Mouse (Mus musculus): ENCODE results near the gene Trpd52l3. TPM values are rescaled to one million over a fixed set of nuclear protein-coding genes. Genes with fewer than 3 reads are reported as not detected.

Gene Trpd52l3
- polyA plus RNA-seq, 1 experiment from 2014 or later: not detected

GRCm38 (mm10) chr19:30043691-30044090 lies 40.1 kb downstream of the Trpd52l3 start:
- Histone ChIP-seq H3K9ac (ENCODE audit: low read length) (no peak overlapping the region), H3K4me3 (ENCODE audit: low read depth, low read length) (no peak overlapping the region), H3K36me3 (ENCODE audit: control insufficient read depth, insufficient read depth, low read length) (peaks cover 27% of the 10 kb centered on the region), H3K27me3 (replicated peaks; ENCODE audit: control insufficient read depth, insufficient read depth, low read length) (no peaks in the 10 kb centered on the region), H3K4me2 (ENCODE audit: low read length) (no peak overlapping the region), H3K4me1 (ENCODE audit: control insufficient read depth, insufficient read depth, low read length) (no peaks in the 10 kb centered on the region), H3K27ac (ENCODE audit: low read depth, low read length) (no peak overlapping the region), H3K9me3 (replicated peaks; ENCODE audit: control insufficient read depth, low read length) (no peaks in the 10 kb centered on the region)
- DNase-seq (ENCODE audit: low spot score) (no peak), ATAC-seq (no peak)
- WGBS: 95% methylated on average over 2 of the region's 2 CpGs

DNA sequence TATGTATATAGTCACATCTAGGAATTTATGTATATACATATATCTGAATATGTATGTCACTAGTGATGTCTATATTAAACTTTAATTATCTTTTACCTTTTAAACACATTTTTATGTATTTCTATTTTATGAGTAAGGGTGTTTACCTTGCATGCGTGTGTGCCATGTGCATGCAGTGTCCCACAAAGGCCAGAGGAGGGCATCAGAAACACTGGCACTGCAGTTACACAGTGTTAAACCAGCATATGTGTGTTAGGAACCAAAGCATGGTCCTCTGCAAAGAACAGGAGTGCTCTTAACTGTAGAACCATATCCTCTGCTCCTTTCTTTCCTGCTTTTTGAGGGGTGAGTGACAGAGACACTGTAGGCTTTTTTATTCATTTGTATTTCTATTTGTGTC lies 41.0 kb downstream of the Trpd52l3 start:
- Histone ChIP-seq H3K27ac (ENCODE audit: low read depth, low read length) (no peak overlapping the region), H3K4me2 (ENCODE audit: low read length) (no peak overlapping the region), H3K27me3 (replicated peaks; ENCODE audit: control insufficient read depth, insufficient read depth, low read length) (no peaks in the 10 kb centered on the region), H3K9me3 (replicated peaks; ENCODE audit: control insufficient read depth, low read length) (no peaks in the 10 kb centered on the region), H3K9ac (ENCODE audit: low read length) (no peak overlapping the region), H3K4me3 (ENCODE audit: low read depth, low read length) (no peak overlapping the region), H3K36me3 (ENCODE audit: control insufficient read depth, insufficient read depth, low read length) (peaks cover 27% of the 10 kb centered on the region), H3K4me1 (ENCODE audit: control insufficient read depth, insufficient read depth, low read length) (no peaks in the 10 kb centered on the region)
- 94% methylated on average over 1 of the region's 1 CpGs for WGBS
- ATAC-seq: no peak
- DNase-seq (ENCODE audit: low spot score): no peak

DNA sequence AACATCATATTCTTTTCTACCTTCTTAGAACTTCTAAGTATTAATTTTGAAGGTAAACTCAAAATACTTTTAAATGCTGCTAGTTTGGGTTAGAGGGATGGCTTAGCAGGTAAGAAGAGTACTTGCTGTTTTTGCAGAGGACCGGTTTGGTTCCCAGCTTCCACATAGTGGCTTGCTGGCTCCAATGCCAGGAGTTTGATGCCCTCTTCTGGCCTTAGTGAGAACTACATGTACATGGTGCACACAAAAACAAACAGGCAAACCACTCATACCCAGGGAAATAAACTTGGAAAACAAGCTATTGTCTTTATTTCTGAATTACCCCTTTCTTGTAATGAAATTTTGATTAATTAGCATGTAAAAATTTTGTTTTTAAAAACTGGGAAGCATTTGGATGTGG lies 42.3 kb downstream of the Trpd52l3 start:
- DNase-seq (ENCODE audit: low spot score) (no peak), ATAC-seq (no peak)
- Histone ChIP-seq H3K27ac (ENCODE audit: low read depth, low read length) (no peak overlapping the region), H3K9ac (ENCODE audit: low read length) (no peak overlapping the region), H3K27me3 (replicated peaks; ENCODE audit: control insufficient read depth, insufficient read depth, low read length) (no peaks in the 10 kb centered on the region), H3K4me3 (ENCODE audit: low read depth, low read length) (no peak overlapping the region), H3K4me1 (ENCODE audit: control insufficient read depth, insufficient read depth, low read length) (no peaks in the 10 kb centered on the region), H3K4me2 (ENCODE audit: low read length) (no peak overlapping the region), H3K9me3 (replicated peaks; ENCODE audit: control insufficient read depth, low read length) (no peaks in the 10 kb centered on the region), H3K36me3 (ENCODE audit: control insufficient read depth, insufficient read depth, low read length) (peaks cover 27% of the 10 kb centered on the region)
- 58% methylated on average over 1 of the region's 1 CpGs for WGBS

GRCm38 (mm10) chr19:30050584-30050983 lies 47.0 kb downstream of the Trpd52l3 start:
- Histone ChIP-seq H3K4me1 (ENCODE audit: control insufficient read depth, insufficient read depth, low read length) (no peaks in the 10 kb centered on the region), H3K27ac (ENCODE audit: low read depth, low read length) (no peak overlapping the region), H3K4me3 (ENCODE audit: low read depth, low read length) (no peak overlapping the region), H3K4me2 (ENCODE audit: low read length) (no peak overlapping the region), H3K9me3 (replicated peaks; ENCODE audit: control insufficient read depth, low read length) (no peaks in the 10 kb centered on the region), H3K36me3 (ENCODE audit: control insufficient read depth, insufficient read depth, low read length) (0 out of 2 replicates have a peak, but pooled peaks cover 9% of the 10 kb centered on the region), H3K9ac (ENCODE audit: low read length) (no peak overlapping the region), H3K27me3 (replicated peaks; ENCODE audit: control insufficient read depth, insufficient read depth, low read length) (no peaks in the 10 kb centered on the region)
- WGBS: 84% methylated on average over 2 of the region's 2 CpGs
- DNase-seq (ENCODE audit: low spot score) (no peak), ATAC-seq (no peak)

- Histone ChIP-seq H3K4me3 (ENCODE audit: low read depth, low read length) (no peak overlapping the region), H3K27me3 (replicated peaks; ENCODE audit: control insufficient read depth, insufficient read depth, low read length) (no peaks in the 10 kb centered on the region), H3K4me1 (ENCODE audit: control insufficient read depth, insufficient read depth, low read length) (no peaks in the 10 kb centered on the region), H3K9ac (ENCODE audit: low read length) (no peak overlapping the region), H3K4me2 (ENCODE audit: low read length) (no peak overlapping the region), H3K27ac (ENCODE audit: low read depth, low read length) (no peak overlapping the region), H3K9me3 (replicated peaks; ENCODE audit: control insufficient read depth, low read length) (no peaks in the 10 kb centered on the region), H3K36me3 (ENCODE audit: control insufficient read depth, insufficient read depth, low read length) (peaks cover 12% of the 10 kb centered on the region; the same call in 1 of the 2 replicates)
- 92% methylated on average over 3 of the region's 3 CpGs for WGBS
- no peak for ATAC-seq
- DNase-seq (ENCODE audit: low spot score): no peak
These were observed 47.9 kb downstream of the Trpd52l3 start for GRCm38 (mm10) chr19:30051479-30051878.

GRCm38 (mm10) chr19:30054218-30054617 lies 50.6 kb downstream of the Trpd52l3 start:
- no peak for DNase-seq (ENCODE audit: low spot score)

More at GRCm38 (mm10) chr19:30054218-30054617, 50.6 kb downstream of the Trpd52l3 start:
- no peaks in the 10 kb centered on the region for H3K9me3 ChIP-seq (replicated peaks; ENCODE audit: control insufficient read depth, low read length)
- H3K36me3 ChIP-seq (ENCODE audit: control insufficient read depth, insufficient read depth, low read length): peaks cover 7% of the 10 kb centered on the region; the same call in 1 of the 2 replicates
- no peaks in the 10 kb centered on the region for H3K4me1 ChIP-seq (ENCODE audit: control insufficient read depth, insufficient read depth, low read length)
- no peak for ATAC-seq
- no peak overlapping the region for H3K27ac ChIP-seq (ENCODE audit: low read depth, low read length)
- no peak overlapping the region for H3K4me2 ChIP-seq (ENCODE audit: low read length)
- no peaks in the 10 kb centered on the region for H3K27me3 ChIP-seq (replicated peaks; ENCODE audit: control insufficient read depth, insufficient read depth, low read length)
- WGBS: 94% methylated on average over 2 of the region's 2 CpGs
- no peak overlapping the region for H3K4me3 ChIP-seq (ENCODE audit: low read depth, low read length)
- H3K9ac ChIP-seq (ENCODE audit: low read length): no peak overlapping the region

Other genes with a start within 250 kb of the Trpd52l3 start
- 9.1 and 10.0 TPM in 2 replicates for gene 9930021J03Rik, start 197.8 kb upstream of the Trpd52l3 start, polyA plus RNA-seq (2014; fragmentation: Nextera tagmentation; extraction: Ambion mirVana)
- 42.1 and 53.4 TPM in 2 replicates for gene Ranbp6, start 190.8 kb upstream of the Trpd52l3 start, polyA plus RNA-seq (2014; fragmentation: Nextera tagmentation; extraction: Ambion mirVana)
- gene Il33, start 78.7 kb upstream of the Trpd52l3 start, polyA plus RNA-seq (2014; fragmentation: Nextera tagmentation; extraction: Ambion mirVana): 0.36 and 0.55 TPM in 2 replicates
- gene Uhrf2, start 26.7 kb downstream of the Trpd52l3 start, polyA plus RNA-seq (2014; fragmentation: Nextera tagmentation; extraction: Ambion mirVana): 54.6 and 56.6 TPM in 2 replicates
- gene Gldc, start 171.6 kb downstream of the Trpd52l3 start, polyA plus RNA-seq (2014; fragmentation: Nextera tagmentation; extraction: Ambion mirVana): 11.4 and 13.0 TPM in 2 replicates
- gene Mbl2, start 229.2 kb downstream of the Trpd52l3 start, polyA plus RNA-seq (2014; fragmentation: Nextera tagmentation; extraction: Ambion mirVana): not detected in 2 replicates